Mouse (Mus musculus) left cerebral cortex, adult 11 months (tissue): Measurements from ENCODE around the gene Fam196b.

Experiments
- DNase-seq: peaks from one replicate; pipeline ENCODE4 v3.0.0; 2022; ENCODE audit warnings: low spot score

The Fam196b gene

DNA sequence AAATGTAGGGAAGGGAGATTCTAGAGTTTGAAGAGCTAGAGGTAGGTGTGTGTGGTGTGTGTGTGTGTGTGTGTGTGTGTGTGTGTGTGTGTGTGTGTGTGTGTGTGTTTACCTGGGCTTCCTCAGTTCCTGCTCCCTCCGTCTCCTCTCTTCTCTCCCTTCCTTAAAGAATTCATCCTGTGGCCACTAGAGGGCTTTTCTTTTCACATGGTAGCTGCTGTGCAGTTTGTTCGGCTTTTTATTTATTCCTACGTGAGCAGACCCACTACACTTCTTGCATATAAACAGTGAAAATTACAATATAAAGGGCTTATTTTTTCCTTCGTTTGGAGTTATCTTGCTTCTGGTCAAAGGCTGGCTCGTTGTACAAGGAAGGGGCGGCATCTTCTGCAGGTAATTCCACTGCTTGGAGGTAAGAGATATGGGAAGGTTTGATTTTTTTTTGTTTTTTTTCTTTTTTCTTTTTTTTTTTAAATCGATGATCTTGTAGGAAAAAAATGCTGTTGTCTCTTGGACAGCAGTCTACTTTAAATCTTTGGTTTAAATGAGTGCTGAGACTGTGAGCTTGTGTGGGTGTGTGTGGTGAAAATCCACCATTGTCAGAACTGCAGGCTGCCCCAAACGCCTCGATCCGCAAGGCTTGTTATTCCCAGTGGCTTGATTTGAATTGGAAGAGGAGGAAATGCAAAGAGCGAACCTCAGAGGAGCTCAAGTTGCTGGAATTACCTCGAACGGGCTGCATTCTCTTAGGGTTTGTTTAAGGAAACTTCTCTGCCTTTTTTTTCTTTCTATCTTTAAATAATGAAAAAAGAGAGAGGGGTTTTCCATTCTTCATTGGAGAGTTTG is at the start of gene Fam196b:
Gene Fam196b, plus strand, starts transcription at position 289 of the 846 bp plus-strand sequence.
- peak; percentile 9 for DNase-seq

DNA sequence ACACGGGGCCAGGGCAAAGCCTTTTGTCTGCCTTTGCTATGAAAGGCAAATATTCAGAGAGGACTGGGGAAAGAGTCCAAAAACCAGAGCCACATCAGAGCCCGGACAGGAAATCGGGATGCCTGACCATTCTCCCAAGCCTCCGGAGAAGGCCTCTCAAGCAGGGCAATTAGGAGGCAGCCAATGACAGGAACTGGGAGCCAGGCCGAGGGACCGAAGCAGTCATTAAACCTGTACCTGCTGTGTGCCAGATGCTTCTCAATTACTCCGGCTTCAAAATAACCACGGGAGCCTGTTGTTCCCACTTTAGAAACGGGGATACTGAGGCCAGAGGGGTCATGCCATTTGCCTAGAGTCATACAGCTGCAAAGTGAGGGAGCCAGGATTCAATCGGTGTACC is 42.6 kb upstream of the Fam196b start:
- DNase-seq: no peak

DNA sequence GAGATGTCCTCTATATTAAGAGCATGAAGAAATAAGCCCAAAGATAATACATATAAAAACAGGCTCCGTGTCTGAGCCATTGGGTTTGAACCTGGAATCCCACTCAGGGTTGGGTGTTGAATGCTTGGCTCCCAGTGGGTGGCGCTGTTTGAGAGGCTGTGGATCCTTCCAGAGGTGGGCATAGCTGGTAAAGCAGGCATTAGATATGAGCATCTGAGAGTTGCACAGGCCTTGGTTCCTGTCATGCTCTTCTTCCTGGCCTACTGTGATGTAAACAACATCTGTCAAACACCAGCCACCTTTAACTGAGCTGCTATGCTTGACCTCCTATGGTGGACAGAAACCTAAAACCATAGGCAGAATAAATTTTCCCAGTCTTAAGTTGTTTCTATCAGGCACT is 38.7 kb upstream of the Fam196b start:
- peak; percentile 7 for DNase-seq

DNA sequence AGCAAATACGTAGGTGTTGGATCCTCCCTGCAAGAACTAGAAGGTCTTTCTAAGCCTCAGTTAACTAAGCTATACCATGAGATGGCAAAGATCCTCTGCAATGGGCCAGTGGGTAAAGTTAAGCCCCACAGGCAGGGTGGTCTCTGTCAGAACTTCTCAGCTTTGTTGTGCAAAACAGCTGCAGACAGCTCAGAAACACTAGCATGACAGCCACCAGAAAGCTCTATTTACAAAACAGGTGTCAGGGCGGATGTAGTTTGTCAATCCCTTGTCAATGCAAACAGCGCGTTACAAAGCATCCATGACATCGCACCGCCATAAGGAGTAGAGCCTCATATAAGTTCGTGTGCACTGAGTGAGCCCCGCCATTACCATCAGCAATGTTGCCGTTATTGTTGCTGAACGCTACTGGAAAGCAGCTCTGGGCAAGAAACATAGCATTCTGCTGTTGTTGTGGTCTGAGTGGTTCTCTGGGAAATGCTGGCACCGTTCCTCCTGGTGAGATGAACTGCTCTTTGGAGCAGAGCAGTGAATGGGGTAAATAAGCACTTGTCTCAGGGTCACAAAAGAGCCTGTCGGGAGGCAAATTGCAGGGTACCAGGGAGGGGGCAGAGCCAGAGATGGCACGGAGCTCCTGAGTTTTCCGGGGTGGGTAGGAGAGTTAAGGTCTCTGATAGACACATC is 38.1 kb upstream of the Fam196b start:
- peak; percentile 7 for DNase-seq

DNA sequence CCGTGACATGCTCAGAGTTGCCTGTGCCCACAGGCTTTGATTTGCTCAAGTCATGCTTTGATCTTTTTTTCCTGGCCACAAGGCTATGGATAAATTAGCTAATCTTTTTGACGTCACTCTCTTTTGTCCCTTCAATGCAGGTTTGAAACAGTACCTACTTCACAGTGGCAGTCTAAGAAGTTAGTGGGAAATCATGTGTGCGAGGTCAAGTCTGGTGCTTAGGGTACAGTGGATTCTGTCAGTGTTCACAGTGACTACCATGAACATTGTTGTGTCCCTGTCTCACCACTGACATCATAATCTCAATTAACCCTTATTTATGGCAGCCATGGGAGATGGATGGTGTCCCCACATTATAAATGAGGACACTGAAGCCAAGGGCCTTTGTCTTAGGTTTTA is 37.6 kb upstream of the Fam196b start:
- no peak for DNase-seq

DNA sequence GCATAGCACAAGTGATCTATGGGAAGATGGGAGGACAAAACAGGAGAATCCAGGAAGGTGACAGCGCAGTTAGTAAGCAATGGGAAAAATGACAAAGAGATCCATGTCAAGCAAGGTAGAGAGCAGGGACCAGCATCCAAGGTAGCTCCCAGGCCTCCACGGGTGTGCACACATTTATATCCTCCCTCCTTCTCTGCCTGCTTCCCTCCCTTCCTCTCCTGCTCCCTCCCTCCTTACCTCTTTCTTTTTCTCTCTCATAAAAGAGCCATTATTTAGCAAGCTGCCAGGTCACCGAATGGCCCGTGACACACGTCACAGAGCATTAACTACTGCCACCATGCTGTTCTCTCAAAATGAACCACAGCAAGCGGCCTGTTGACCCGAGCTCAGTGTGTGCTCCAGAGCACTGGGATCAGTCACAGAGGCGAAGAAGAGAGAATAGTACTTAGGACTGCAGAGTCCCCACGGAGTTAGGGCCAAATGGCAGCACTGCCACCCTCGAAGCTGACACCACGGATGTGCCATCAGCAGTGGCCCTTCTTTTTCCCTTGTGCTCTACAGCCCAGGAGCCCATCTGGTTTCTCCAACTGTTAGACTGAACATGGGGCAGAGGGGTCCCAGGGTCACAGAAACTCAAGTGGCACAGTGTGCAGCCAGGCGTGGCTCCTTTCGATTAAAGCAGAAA is 30.4 kb upstream of the Fam196b start:
- DNase-seq: no peak

DNA sequence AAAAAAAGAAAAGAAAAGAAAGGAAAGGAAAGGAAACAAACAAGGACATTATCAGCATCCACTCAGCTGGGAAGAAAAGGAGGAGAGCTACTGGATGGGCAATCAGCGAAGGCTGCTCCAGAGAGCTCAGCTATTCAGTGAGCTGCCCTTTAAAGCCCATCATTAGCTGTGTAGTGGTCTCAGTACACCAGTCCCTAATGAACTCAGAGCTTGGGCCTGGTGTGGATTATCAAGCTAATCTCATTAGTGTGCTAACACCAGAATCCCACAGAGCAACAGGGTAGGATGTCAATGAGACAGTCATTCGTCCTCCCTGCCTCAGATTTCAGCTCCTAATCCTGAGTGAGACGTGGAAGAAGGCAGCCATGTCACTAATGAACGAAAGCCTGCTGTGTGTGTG is 24.4 kb upstream of the Fam196b start:
- no peak for DNase-seq

DNA sequence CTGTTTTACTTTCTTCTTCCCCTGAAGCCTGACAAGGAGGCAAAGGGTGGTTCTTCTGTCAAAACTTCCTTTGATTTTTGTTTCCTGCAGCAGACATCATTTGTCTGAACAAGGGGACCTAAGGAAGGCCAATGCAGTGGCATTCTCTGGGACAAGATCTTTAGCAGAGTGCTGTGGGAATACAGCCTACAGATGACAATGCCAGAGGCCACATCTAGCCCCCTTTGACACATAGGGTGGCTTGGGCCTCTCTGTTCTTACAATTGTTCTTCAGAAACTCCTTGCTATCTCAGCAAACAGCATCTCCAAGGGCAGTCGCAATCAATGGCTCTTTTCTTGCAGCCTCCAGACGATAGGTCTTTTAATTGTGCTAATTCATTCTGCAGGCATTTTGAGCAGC is 23.9 kb upstream of the Fam196b start:
- no peak for DNase-seq

DNA sequence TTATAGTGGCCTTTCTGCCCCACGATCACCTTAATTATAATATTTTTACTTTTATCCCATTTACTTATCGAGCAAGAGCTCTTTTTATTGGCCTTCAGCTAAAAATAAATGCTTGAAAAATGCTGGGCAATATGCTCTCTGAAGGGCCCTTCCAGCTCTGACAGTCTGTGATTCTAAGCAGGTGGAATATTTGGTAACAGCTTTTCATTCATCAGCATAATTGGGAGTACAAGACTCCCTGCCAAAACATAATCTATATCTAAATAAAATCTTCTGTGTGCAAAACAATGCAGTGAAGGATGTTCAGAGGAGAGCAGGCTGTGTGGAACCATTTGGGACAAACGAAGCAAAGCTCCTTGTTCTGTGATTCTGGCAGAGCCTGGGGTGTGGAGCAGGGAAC is 23.3 kb upstream of the Fam196b start:
- no peak for DNase-seq

DNA sequence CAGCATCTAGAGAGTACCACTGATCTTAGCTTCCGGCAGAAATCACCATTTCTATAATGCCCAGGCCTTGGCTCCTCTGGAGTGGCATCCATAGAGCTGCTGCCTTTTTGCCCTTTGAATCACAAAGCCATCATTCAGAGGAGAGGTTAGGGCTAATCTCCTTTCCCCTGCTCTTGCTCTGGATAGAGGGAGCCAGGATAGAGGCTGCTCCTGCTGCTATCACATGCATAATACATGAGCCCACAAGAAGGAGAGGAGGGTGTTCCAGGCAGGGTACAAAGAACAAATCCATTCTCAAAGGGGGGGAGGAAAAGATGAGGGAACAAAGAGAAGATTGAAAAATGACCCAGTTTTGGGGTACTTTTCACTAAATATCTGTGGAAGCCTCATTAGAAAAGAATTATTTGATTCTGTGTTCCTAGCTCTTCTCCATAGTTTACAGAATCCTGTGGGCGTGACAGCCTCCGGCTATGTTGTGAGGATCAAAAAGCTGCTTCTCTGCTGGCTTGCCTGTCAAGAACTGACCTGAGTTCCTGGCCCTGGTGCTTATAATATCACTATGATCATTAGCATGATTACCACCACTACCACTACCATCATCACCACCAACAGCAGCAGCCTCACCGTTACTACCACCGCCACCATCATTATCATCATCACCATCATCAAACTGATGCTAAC is 16.8 kb upstream of the Fam196b start:
- DNase-seq: no peak

DNA sequence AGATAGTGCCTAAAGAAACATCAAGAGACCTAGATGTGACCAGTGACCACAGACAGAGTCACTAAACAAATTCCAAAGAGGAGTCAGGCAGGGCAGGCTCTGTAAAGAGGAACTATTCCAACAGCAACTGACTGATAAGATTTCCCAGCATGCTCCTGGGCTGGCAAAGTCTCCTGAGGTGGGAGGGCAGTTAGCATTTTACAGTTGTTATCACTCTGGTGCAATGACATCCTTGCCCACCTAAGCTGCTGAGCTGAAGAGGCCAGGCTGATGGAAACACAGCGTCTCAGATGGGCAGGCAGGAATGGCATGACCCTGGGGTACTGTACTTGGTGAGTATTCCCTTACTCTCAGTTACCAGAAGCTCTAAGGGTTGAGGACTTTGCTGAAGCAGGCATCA is 15.1 kb upstream of the Fam196b start:
- DNase-seq: no peak

DNA sequence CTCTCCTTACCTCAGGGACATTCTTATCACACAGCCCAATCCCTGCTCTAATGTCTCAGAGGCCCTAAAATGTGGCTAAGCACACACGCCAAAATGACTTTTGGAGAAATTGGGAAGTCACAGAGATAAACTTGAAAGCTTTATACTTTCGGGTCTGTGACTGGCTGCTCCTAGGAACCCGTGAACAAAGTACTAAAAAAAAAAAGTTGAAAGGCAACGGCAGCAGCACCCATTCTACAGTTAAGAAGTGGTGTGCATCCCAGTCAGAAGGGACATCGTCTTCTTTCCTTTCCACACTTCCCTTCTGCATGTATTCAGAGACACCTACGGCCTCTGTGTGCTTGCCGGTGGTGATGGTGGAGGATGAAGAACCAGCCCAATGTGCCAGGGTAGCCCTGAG is 14.6 kb upstream of the Fam196b start:
- no peak for DNase-seq

DNA sequence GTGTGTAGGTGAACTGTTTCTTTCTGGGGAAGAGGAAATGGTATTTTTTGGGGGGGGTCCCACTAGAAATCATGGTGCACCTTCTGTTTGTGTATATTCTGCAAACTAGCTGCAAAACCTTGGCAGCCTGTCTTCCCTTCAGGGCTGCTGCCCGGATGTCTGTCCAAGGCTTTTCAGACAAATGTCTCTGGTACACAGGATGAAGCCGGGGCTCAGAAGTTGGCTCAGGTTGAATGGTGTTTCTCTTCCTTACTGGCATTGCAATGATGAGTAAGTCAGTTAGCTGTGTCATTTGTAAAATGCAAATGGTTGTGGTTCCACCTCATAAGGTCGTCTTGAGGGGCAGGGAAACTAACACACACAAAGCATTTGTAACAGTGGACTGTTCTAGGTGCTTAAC is 8.4 kb upstream of the Fam196b start:
- DNase-seq: no peak

DNA sequence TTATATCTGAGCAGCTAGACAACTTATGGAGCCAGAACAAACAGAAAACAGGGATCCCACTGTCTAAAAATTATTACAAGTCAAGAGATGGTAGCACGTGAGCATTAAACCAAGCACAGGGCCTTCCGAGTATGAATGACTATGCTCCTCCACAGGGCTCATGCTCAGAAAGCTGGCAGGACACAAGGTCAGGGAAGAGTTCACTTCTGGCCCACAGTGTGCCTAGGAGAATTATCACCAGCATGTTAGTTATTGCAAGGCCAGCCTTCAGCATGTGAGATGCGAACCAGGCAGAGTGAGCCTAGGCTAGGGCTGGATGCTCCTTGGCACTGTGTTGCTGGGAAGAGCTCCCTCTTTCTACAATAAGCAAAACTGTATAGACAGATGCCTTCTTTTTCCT is 5.9 kb upstream of the Fam196b start:
- DNase-seq: no peak

DNA sequence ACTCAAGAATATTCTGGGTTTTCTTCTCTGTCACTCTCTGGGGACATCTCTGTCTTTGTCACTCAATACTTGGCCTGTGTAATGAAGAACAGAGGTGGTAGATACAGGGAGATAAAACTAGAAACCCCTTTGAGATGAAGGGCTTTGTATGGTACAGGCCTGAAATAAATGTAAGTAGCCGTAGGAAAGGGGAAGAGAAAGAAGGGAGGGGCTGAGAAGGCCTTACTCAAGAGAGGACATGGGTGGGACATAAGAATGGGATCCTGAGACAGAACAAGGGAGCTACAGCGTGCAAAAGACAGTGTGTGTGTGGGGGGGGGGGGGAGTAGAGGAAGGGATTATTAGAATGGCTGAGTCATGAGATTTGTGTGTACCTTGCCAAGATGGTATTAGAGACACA is 5.3 kb upstream of the Fam196b start:
- no peak for DNase-seq

DNA sequence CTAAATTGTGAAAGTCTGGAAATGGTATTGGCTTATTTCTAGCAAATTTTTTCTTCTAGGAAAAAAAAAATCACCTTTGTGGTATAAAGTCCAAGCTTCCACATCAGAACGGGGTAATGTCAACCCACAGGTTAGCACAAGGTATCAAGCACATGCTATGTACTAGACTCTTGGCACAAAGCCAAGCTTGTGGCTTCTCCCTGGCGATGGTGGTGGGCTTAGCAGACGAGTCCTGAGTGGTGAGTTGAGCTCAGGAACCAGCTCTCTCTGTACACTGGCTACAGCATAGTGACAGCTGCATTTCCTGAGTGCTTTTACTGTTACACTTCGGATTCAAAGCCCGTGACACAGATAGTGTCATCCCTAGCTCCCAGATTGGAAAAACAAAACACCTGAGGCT is 2.9 kb upstream of the Fam196b start:
- DNase-seq: no peak

DNA sequence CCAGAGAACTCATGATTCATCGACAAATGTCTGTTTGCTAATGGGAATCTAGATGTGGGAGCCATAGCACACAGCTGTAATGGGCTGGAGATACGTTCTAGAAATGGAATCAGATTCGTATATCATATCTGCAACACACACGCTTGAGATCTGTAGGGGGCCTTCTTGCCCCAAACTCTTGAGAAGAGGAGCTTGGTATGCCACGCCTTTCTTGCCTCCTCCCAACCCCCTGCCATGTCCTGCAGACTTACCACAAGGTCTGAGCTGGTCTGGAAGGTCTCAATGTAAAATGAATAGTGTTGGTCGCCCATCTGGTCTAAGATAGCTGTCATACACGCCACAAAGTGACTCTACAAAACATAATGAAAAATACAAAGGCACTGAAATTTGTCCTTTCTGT is 2.4 kb upstream of the Fam196b start:
- DNase-seq: no peak

DNA sequence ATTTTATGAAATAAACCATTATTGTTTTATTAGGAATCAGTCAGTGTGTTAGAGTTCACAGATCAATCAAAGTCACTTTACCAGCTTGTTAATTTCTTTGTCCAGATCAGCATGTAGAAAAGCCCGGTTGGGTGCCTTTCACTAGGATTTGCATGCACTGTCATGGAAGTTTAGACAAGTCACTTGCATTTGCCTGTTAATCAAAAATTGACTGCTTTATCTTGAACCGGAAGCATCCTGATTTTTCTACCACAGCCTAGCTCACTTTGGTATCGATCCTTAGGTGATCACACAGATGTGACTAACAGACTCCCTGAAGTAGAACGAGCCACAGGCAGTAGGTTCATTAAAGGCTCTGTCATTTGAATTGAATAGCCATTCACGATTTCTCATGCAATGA is 761 bp downstream of the Fam196b start:
- no peak for DNase-seq

DNA sequence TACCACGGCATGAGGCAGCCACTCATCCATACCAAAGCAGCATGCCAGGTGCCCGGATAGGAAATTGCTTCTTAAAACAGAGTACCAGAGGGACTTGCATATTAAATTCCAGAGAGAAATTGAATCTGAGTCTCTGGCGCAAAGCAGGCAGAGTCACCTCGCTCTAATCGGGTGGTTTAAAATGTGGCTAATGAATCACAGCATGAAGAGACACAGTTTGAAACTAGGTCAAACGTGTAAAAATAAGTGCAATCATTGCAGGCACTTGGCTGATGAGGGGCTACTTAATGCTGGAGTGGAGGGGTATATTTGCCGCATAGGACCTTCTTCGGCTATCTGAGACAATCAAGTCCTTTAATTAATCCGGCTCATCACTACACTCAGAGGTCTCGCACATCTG is 1.6 kb downstream of the Fam196b start:
- DNase-seq: no peak

DNA sequence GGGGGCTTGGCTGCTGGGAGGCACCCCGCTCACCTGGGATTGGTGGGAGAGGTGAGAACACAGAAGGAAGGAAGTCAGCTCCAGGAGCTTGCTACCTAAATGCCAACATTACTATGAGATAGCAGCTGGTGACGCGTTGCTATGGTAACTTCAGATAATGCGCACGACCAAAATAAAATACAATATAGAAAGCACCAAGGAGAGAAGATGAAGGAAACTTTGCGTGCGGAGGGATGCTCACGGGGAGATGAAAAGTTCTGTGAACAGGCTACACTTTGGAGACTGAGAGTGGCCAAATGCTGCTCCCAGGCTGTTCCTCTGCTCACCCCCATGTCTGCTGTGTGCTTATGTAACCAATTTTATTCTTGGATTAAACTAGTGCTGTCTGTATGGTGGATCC is 2.4 kb downstream of the Fam196b start:
- peak; percentile 25 for DNase-seq

DNA sequence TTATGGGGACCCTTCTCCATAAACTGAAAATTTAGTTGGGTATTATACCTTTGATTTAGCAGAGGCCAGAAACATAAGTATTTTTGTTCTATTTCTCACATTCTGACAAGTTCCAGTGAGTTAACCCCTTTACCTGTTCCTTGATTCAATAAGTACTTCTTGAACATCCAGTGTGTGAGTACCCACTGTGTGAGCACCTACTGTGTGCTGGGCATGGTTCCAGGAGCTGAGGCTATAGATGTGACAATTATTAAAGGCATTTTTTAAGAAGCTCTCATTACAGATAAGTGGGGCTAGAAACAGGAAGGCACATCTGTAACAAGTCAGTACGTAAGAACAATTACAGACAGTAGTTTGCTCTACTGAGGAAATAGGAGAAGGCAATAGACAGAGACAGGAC is 4.7 kb downstream of the Fam196b start:
- no peak for DNase-seq

DNA sequence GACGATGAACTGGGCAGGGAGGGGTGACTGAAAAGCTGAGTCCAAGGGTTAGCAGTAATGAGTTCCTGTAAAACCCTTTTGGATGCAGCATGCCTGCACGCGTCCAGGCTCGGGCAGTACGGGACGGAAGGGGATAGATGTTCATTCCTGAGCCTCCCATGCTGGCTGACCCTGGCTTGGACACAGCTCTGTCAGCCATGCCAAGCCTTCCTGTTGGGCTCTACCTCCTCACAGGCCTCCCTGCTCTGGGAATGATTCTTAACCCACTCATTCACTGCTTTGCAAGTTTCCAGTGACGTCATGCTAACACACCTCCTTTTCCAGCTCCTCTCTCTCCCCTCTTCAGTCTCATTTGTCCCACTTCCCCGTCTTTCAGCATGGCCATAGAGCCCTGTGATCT is 9.0 kb downstream of the Fam196b start:
- no peak for DNase-seq
